Mouse (Mus musculus) liver, embryonic 14.5 days (tissue): ENCODE results near the gene Arnt.

Experiments used
- CTCF ChIP-seq: IDR thresholded peaks from 2 replicates; pipeline ENCODE4 v1.5.1; 2016; ENCODE audit warnings: antibody characterized with exemption, low read depth, control low read depth
- EP300 ChIP-seq: IDR thresholded peaks from 2 replicates; pipeline ENCODE4 v1.6.1; 2016; ENCODE audit warnings: antibody characterized with exemption, low read depth

DNA sequence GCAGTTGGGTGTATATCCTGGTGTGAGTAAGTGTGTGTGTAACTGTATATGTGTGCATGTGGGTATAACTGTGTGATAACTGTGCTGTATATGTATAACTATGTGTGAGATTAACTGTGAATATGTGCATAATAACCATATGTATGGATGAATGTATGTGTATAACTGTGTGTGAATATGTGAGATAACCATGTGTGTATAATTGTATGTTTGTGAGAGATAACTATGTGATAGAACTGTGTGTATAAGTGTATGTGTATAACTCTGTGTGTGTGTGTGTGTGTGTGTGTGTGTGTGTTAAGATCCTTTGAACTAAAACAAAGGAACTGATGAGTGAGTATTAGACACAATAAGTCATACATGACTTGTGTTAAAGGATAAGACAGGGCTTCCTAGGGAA, 91.9 kb downstream of the Arnt start:
- TF ChIP-seq CTCF (no peak), EP300 (peak; percentile 19; the same call in 1 of the 2 replicates)
